Mouse (Mus musculus) neural tube, embryonic 14.5 days (tissue): Measurements from ENCODE around the gene Galnt15. TPM values are rescaled to one million over a fixed set of nuclear protein-coding genes. Genes with fewer than 3 reads are reported as not detected.
"Not testable (repeated sequence)": the region's sequence is repeated elsewhere in the genome, so short reads cannot be mapped to it uniquely, and the experiment has no call there.

Source experiments
- ATAC-seq: fragments of 200-750 bp; cut with Nextera tagmentation; 2 replicates; pipeline ENCODE4 v1.8.0; 2017; ENCODE audit warnings: low read depth, mild to moderate bottlenecking, moderate TSS enrichment, moderate library complexity
- H3K27ac ChIP-seq: fragments of 300-500 bp; sonication (generic); 2 replicates; pipeline ENCODE4 v1.5.1; 2014; ENCODE audit warnings: low read depth, mild to moderate bottlenecking, control low read depth, low read length, moderate library complexity, mixed read lengths
- H3K27me3 ChIP-seq: fragments of 300-500 bp; sonication (generic); 2 replicates; pipeline ENCODE4 v1.6.1; 2014; ENCODE audit warnings: low read length; ENCODE audit not compliant: control insufficient read depth, insufficient read depth
- H3K36me3 ChIP-seq: fragments of 300-500 bp; sonication (generic); 2 replicates; pipeline ENCODE4 v1.6.1; 2014; ENCODE audit warnings: low read length, mixed read lengths; ENCODE audit not compliant: control insufficient read depth, insufficient read depth
- H3K4me1 ChIP-seq: fragments of 300-500 bp; sonication (generic); 2 replicates; pipeline ENCODE4 v1.6.1; 2014; ENCODE audit warnings: low read length; ENCODE audit not compliant: control insufficient read depth, insufficient read depth
- H3K4me2 ChIP-seq: fragments of 300-500 bp; sonication (generic); 2 replicates; pipeline ENCODE4 v1.6.1; 2014; ENCODE audit warnings: mild to moderate bottlenecking, low read depth, low read length, control low read depth
- H3K4me3 ChIP-seq: fragments of 300-500 bp; sonication (generic); 2 replicates; pipeline ENCODE4 v1.5.1; 2014; ENCODE audit warnings: low read depth, low read length, control low read depth, mixed read lengths
- H3K9ac ChIP-seq: fragments of 300-500 bp; sonication (generic); replicated peaks from 2 replicates; pipeline ENCODE4 v1.6.1; 2014; ENCODE audit warnings: low read depth, mild to moderate bottlenecking, control low read depth, low read length, mixed read lengths
- H3K9me3 ChIP-seq: fragments of 300-500 bp; sonication (generic); 2 replicates; pipeline ENCODE4 v1.6.1; 2016; ENCODE audit warnings: low read length; ENCODE audit not compliant: control insufficient read depth
- WGBS: fragments of 180-500 bp; shearing (Covaris S2); extraction: QIAGEN DNeasy Blood & Tissue Kit; methylation state at CpG from one replicate; pipeline ENCODE4 v1.1.7; 2014; 5-methylcytosine and 5-hydroxymethylcytosine counted together
- polyA plus RNA-seq: library from polyadenylated mRNA; unstranded; fragments of >200 nt; fragmentation: Nextera tagmentation; extraction: Ambion mirVana; gene quantifications from 2 replicates; pipeline ENCODE4 v1.2.1, GENCODE M21; 2014

The Galnt15 gene
- polyA plus RNA-seq, 1 experiment from 2014 or later, result 0.29 TPM

GRCm38 (mm10) chr14:32076896-32077575 lies 48.2 kb downstream of the Galnt15 start:
- H3K27me3 ChIP-seq, result no peaks in the 10 kb centered on the region
- WGBS, result 53% methylated on average over 8 of the region's 8 CpGs
- no peak overlapping the region for H3K9ac ChIP-seq
- no peak overlapping the region for H3K27ac ChIP-seq
- H3K4me1 ChIP-seq, result no peaks in the 10 kb centered on the region
- no peak overlapping the region for H3K4me3 ChIP-seq
- no peak for ATAC-seq
- peaks cover 6% of the 10 kb centered on the region for H3K36me3 ChIP-seq
- H3K4me2 ChIP-seq, result no peak overlapping the region
- H3K9me3 ChIP-seq, result no peaks in the 10 kb centered on the region

GRCm38 (mm10) chr14:32081026-32081425 lies 52.2 kb downstream of the Galnt15 start:
- ATAC-seq, result no peak
- Histone ChIP-seq H3K9ac (no peak overlapping the region), H3K27ac (no peak overlapping the region), H3K4me2 (no peak overlapping the region), H3K27me3 (no peaks in the 10 kb centered on the region), H3K9me3 (no peaks in the 10 kb centered on the region), H3K4me3 (no peak overlapping the region), H3K36me3 (peaks cover 17% of the 10 kb centered on the region), H3K4me1 (peaks cover 4% of the 10 kb centered on the region; the same call in 1 of the 2 replicates)
- WGBS, result 88% methylated on average over 10 of the region's 10 CpGs

GRCm38 (mm10) chr14:32082891-32083290 lies 54.1 kb downstream of the Galnt15 start:
- H3K4me1 ChIP-seq, result peaks cover 17% of the 10 kb centered on the region; the same call in 1 of the 2 replicates
- peaks cover 17% of the 10 kb centered on the region for H3K36me3 ChIP-seq
- H3K27ac ChIP-seq, result no peak overlapping the region
- H3K9me3 ChIP-seq, result no peaks in the 10 kb centered on the region
- no peak overlapping the region for H3K9ac ChIP-seq
- WGBS, result 97% methylated on average over 6 of the region's 6 CpGs
- H3K27me3 ChIP-seq, result no peaks in the 10 kb centered on the region
- no peak overlapping the region for H3K4me2 ChIP-seq
- no peak overlapping the region for H3K4me3 ChIP-seq
- no peak for ATAC-seq

GRCm38 (mm10) chr14:32083466-32083865 lies 54.7 kb downstream of the Galnt15 start:
- WGBS, result 100% methylated on average over 2 of the region's 2 CpGs
- no peak for ATAC-seq
- H3K4me3 ChIP-seq, result no peak overlapping the region

GRCm38 (mm10) chr14:32084761-32085485 lies 56.1 kb downstream of the Galnt15 start, which contains the start of gene Oxnad1:
Oxnad1 (plus strand) TSS chr14:32085374.
- 2% methylated on average over 22 of the region's 22 CpGs for WGBS
- H3K9ac ChIP-seq, result peak within 1 kb of the TSS; percentile 78
- peak within 1 kb of the TSS; percentile 63 for H3K4me3 ChIP-seq
- H3K36me3 ChIP-seq, result peaks cover 17% of the 10 kb centered on the region
- H3K27me3 ChIP-seq, result no peaks in the 10 kb centered on the region
- no peaks in the 10 kb centered on the region for H3K9me3 ChIP-seq
- peaks cover 17% of the 10 kb centered on the region; the same call in 1 of the 2 replicates for H3K4me1 ChIP-seq
- peak within 1 kb of the TSS; percentile 88 for H3K27ac ChIP-seq
- ATAC-seq, result peak; percentile 97
- H3K4me2 ChIP-seq, result peak within 1 kb of the TSS; percentile 75

More at GRCm38 (mm10) chr14:32083466-32083865, 54.7 kb downstream of the Galnt15 start:
- no peaks in the 10 kb centered on the region for H3K9me3 ChIP-seq
- no peak overlapping the region for H3K27ac ChIP-seq
- no peaks in the 10 kb centered on the region for H3K27me3 ChIP-seq
- H3K36me3 ChIP-seq, result peaks cover 17% of the 10 kb centered on the region
- H3K4me1 ChIP-seq, result peaks cover 17% of the 10 kb centered on the region; the same call in 1 of the 2 replicates
- H3K9ac ChIP-seq, result no peak overlapping the region
- H3K4me2 ChIP-seq, result no peak overlapping the region

GRCm38 (mm10) chr14:32085486-32086201 lies 56.9 kb downstream of the Galnt15 start, which contains the start of gene Dph3:
Dph3 (minus strand) TSS chr14:32085729.
- peaks cover 17% of the 10 kb centered on the region; the same call in 1 of the 2 replicates for H3K4me1 ChIP-seq
- no peaks in the 10 kb centered on the region for H3K27me3 ChIP-seq
- peak within 1 kb of the TSS; percentile 78 for H3K9ac ChIP-seq
- WGBS, result under 1% methylated on average over 43 of the region's 43 CpGs
- H3K27ac ChIP-seq, result peak within 1 kb of the TSS; percentile 88
- H3K4me2 ChIP-seq, result peak within 1 kb of the TSS; percentile 75
- peak within 1 kb of the TSS; percentile 63 for H3K4me3 ChIP-seq
- peaks cover 17% of the 10 kb centered on the region for H3K36me3 ChIP-seq
- no peaks in the 10 kb centered on the region for H3K9me3 ChIP-seq
- peak; percentile 98 for ATAC-seq

- peaks cover 17% of the 10 kb centered on the region for H3K36me3 ChIP-seq
- peak overlapping the region; percentile 63 for H3K4me3 ChIP-seq
- H3K9me3 ChIP-seq, result no peaks in the 10 kb centered on the region
- peak overlapping the region; percentile 88 for H3K27ac ChIP-seq
- H3K4me1 ChIP-seq, result peaks cover 17% of the 10 kb centered on the region; the same call in 1 of the 2 replicates
- H3K4me2 ChIP-seq, result peak overlapping the region; percentile 66
- H3K9ac ChIP-seq, result peak overlapping the region; percentile 78; the same call in 1 of the 2 replicates
- H3K27me3 ChIP-seq, result no peaks in the 10 kb centered on the region
- no peak for ATAC-seq
- 23% methylated on average over 8 of the region's 8 CpGs for WGBS
Measured at GRCm38 (mm10) chr14:32086226-32086625, 57.4 kb downstream of the Galnt15 start.

GRCm38 (mm10) chr14:32087584-32088248 lies 58.9 kb downstream of the Galnt15 start:
- not testable (repeated sequence) for H3K27ac ChIP-seq, H3K27me3 ChIP-seq, H3K9ac ChIP-seq, ATAC-seq, H3K9me3 ChIP-seq, H3K36me3 ChIP-seq, H3K4me3 ChIP-seq, H3K4me2 ChIP-seq
- peaks cover 17% of the 10 kb centered on the region; the same call in 1 of the 2 replicates for H3K4me1 ChIP-seq
- WGBS, result 94% methylated on average over 7 of the region's 7 CpGs
